Mouse (Mus musculus) liver, embryonic 15.5 days (tissue): ENCODE measurements around the gene Gm28557. TPM values are rescaled to one million over a fixed set of nuclear protein-coding genes. Genes with fewer than 3 reads are reported as not detected.

ENCODE experiments used
- polyA plus RNA-seq: library from polyadenylated mRNA; unstranded; fragments of >200 nt; fragmentation: Nextera tagmentation; extraction: Ambion mirVana; gene quantifications from 2 replicates; pipeline ENCODE4 v1.2.1, GENCODE M21; 2015

The Gm28557 gene
- polyA plus RNA-seq, 1 experiment from 2014 or later = 1.6 TPM

Other genes with a start within 250 kb of the Gm28557 start
- gene Gm10767, start 203.7 kb downstream of the Gm28557 start, polyA plus RNA-seq = 0.28 and 0.47 TPM in 2 replicates
- 0.81 and 0.90 TPM in 2 replicates for gene Zfp712, start 47.4 kb downstream of the Gm28557 start, polyA plus RNA-seq
- gene Zfp708, start 10.6 kb downstream of the Gm28557 start, polyA plus RNA-seq = 0.52 and 0.88 TPM in 2 replicates
- gene Rslcan18, start 7.7 kb upstream of the Gm28557 start, polyA plus RNA-seq = 0.14 and 0.20 TPM in 2 replicates
- gene Zfp759, start 13.1 kb upstream of the Gm28557 start, polyA plus RNA-seq = 0.40 and 0.44 TPM in 2 replicates
- gene Rsl1, start 64.6 kb upstream of the Gm28557 start, polyA plus RNA-seq = 1.0 and 1.2 TPM in 2 replicates
- 0.23 and 0.32 TPM in 2 replicates for gene Zfp455, start 85.9 kb upstream of the Gm28557 start, polyA plus RNA-seq
- gene Zfp458, start 169.9 kb upstream of the Gm28557 start, polyA plus RNA-seq = 0.32 and 0.39 TPM in 2 replicates
- 0.23 and 0.24 TPM in 2 replicates for gene Zfp457, start 197.9 kb upstream of the Gm28557 start, polyA plus RNA-seq
- 0.67 and 0.90 TPM in 2 replicates for gene Zfp595, start 224.0 kb upstream of the Gm28557 start, polyA plus RNA-seq